Mouse (Mus musculus) neural tube, embryonic 12.5 days (tissue): Measurements from ENCODE around the gene Mrps12. TPM values are rescaled to one million over a fixed set of nuclear protein-coding genes. Genes with fewer than 3 reads are reported as not detected.

Experiments used
- ATAC-seq: fragments of 200-750 bp; cut with Nextera tagmentation; 2 replicates; pipeline ENCODE4 v1.8.0; 2017; ENCODE audit warnings: low read depth, mild to moderate bottlenecking, moderate TSS enrichment, moderate library complexity; ENCODE audit not compliant: low FRiP score
- H3K27ac ChIP-seq: fragments of 300-500 bp; sonication (generic); 2 replicates; pipeline ENCODE4 v1.5.1; 2016
- H3K27me3 ChIP-seq: fragments of 300-500 bp; sonication (generic); replicated peaks from 2 replicates; pipeline ENCODE4 v1.6.1; 2016; ENCODE audit warnings: mild to moderate bottlenecking
- H3K36me3 ChIP-seq: fragments of 300-500 bp; sonication (generic); 2 replicates; pipeline ENCODE4 v1.6.1; 2016; ENCODE audit warnings: mild to moderate bottlenecking
- H3K4me1 ChIP-seq: fragments of 300-500 bp; sonication (generic); 2 replicates; pipeline ENCODE4 v1.6.1; 2016
- H3K4me2 ChIP-seq: fragments of 300-500 bp; sonication (generic); replicated peaks from 2 replicates; pipeline ENCODE4 v1.6.1; 2016; ENCODE audit warnings: mild to moderate bottlenecking
- H3K4me3 ChIP-seq: fragments of 300-500 bp; sonication (generic); 2 replicates; pipeline ENCODE4 v1.5.1; 2016
- H3K9ac ChIP-seq: fragments of 300-500 bp; sonication (generic); 2 replicates; pipeline ENCODE4 v1.6.1; 2016; ENCODE audit warnings: mild to moderate bottlenecking
- H3K9me3 ChIP-seq: fragments of 300-500 bp; sonication (generic); 2 replicates; pipeline ENCODE4 v1.6.1; 2016; ENCODE audit warnings: mild to moderate bottlenecking
- WGBS: fragments of 180-500 bp; shearing (Covaris S2); methylation state at CpG from one replicate; pipeline ENCODE4 v1.1.7; 2016; 5-methylcytosine and 5-hydroxymethylcytosine counted together
- polyA plus RNA-seq: library from polyadenylated mRNA; unstranded; fragments of >200 nt; fragmentation: Nextera tagmentation; extraction: Ambion mirVana; gene quantifications from 2 replicates; pipeline ENCODE4 v1.2.1, GENCODE M21; 2016

Mrps12 gene
- polyA plus RNA-seq, 1 experiment from 2014 or later = 127 TPM

DNA sequence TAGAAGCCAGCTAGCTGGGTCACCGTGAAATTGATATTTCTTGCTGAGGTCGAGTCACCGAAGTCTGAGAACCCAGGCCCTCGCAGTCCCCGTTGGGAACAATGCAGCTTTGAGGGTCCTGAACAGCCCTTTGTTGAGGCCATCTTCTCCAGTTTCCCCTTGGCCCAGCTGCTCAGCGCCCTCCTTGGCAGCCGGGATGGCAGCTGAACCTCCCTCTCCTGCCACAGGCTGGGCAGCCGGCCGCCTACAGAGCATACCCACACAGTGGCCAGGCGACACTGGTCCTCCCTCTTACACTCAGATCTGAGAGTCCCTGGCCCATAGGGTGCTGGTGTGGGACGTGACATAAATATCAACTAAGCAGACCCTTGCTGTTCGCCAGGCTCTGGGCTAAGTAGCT, 32.5 kb upstream of the Mrps12 start:
- H3K27ac ChIP-seq = 0 out of 2 replicates have a peak overlapping the region, but pooled peaks have one; percentile 15
- no peak overlapping the region for H3K4me3 ChIP-seq
- no peak overlapping the region for H3K9ac ChIP-seq
- H3K27me3 ChIP-seq = no peaks in the 10 kb centered on the region
- peaks cover 14% of the 10 kb centered on the region for H3K4me1 ChIP-seq
- WGBS = 51% methylated on average over 12 of the region's 12 CpGs
- no peaks in the 10 kb centered on the region for H3K9me3 ChIP-seq
- no peak overlapping the region for H3K4me2 ChIP-seq
- ATAC-seq = peak; percentile 56; the same call in 1 of the 2 replicates
- peaks cover 18% of the 10 kb centered on the region for H3K36me3 ChIP-seq

DNA sequence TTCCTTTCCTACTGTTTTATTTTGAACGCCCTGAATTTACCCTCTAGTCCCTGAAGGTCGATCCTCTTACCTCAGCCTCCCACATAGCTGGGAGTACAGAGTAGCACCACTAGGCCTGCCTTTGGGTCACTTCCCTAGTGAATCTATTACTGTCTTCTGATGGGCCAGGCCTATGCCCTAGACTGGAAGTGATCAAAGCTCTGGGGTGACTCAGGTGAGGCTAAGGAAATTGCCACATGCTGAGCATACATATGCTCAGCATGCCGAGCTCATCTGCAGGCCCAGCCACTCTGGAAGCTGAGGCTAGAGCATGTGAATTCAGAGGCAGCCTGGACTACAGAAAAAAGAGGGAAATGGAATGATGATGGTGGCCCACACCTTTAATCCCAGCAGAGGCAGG, 31.5 kb upstream of the Mrps12 start:
- no peak for ATAC-seq
- no peaks in the 10 kb centered on the region for H3K27me3 ChIP-seq
- peaks cover 14% of the 10 kb centered on the region for H3K36me3 ChIP-seq
- no peak overlapping the region for H3K9ac ChIP-seq
- 79% methylated on average over 3 of the region's 3 CpGs for WGBS
- no peaks in the 10 kb centered on the region for H3K9me3 ChIP-seq
- H3K4me2 ChIP-seq = no peak overlapping the region
- no peak overlapping the region for H3K27ac ChIP-seq
- peaks cover 18% of the 10 kb centered on the region for H3K4me1 ChIP-seq
- no peak overlapping the region for H3K4me3 ChIP-seq

- Histone ChIP-seq H3K27ac (no peak overlapping the region), H3K4me1 (peaks cover 30% of the 10 kb centered on the region), H3K36me3 (peaks cover 14% of the 10 kb centered on the region), H3K9ac (no peak overlapping the region), H3K27me3 (no peaks in the 10 kb centered on the region), H3K4me3 (no peak overlapping the region), H3K9me3 (no peaks in the 10 kb centered on the region), H3K4me2 (no peak overlapping the region)
- 89% methylated on average over 11 of the region's 11 CpGs for WGBS
- no peak for ATAC-seq
Observed at GRCm38 (mm10) chr7:28771867-28772266, 30.2 kb upstream of the Mrps12 start.

GRCm38 (mm10) chr7:28770309-28770708, 28.7 kb upstream of the Mrps12 start:
- Histone ChIP-seq H3K9ac (no peak overlapping the region), H3K27ac (no peak overlapping the region), H3K36me3 (peaks cover 14% of the 10 kb centered on the region), H3K27me3 (no peaks in the 10 kb centered on the region), H3K9me3 (no peaks in the 10 kb centered on the region), H3K4me1 (peaks cover 36% of the 10 kb centered on the region), H3K4me3 (no peak overlapping the region), H3K4me2 (no peak overlapping the region)
- ATAC-seq = no peak
- 82% methylated on average over 3 of the region's 3 CpGs for WGBS

DNA sequence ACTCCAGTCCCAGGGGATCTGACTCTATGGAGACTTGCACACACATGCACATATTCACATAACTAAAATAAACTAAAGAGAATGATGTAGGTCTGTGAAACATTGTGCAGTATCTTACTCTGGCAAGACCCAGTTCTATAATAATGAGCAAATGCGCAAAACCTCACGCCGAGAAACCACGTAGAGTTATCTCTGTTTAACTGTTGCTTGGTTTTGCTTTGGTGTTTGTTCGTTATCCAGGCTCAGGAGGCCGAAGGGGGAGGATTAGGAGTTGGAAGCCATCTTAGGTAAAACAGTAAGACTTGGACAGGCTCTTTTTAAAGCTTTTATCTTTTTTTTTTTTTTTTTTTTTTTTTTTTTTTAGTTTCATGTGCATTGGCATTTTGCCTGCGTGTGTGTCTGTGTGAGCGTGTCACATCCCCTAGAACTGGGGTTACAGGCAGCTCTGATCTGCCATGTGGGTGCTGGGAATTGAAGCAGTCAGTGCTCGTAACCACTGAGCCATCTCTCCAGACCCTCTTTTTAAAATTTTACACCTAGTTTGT, 27.9 kb upstream of the Mrps12 start:
- no peak for ATAC-seq
- no peaks in the 10 kb centered on the region for H3K9me3 ChIP-seq

GRCm38 (mm10) chr7:28767462-28767965, 25.9 kb upstream of the Mrps12 start, which contains the start of gene Nfkbib:
TSS of gene Nfkbib (minus strand) at chr7:28767512.
- Histone ChIP-seq H3K4me3 (peak within 1 kb of the TSS; percentile 81), H3K36me3 (0 out of 2 replicates have a peak, but pooled peaks cover 5% of the 10 kb centered on the region), H3K9me3 (no peaks in the 10 kb centered on the region), H3K4me2 (peak within 1 kb of the TSS; percentile 73), H3K27ac (no peak within 1 kb of the TSS), H3K4me1 (peaks cover 25% of the 10 kb centered on the region), H3K9ac (peak within 1 kb of the TSS; percentile 67), H3K27me3 (no peaks in the 10 kb centered on the region)
- ATAC-seq = no peak
- 67% methylated on average over 7 of the region's 7 CpGs for WGBS

More for the DNA sequence above, 27.9 kb upstream of the Mrps12 start:
- Histone ChIP-seq H3K9ac (no peak overlapping the region), H3K27me3 (no peaks in the 10 kb centered on the region), H3K4me1 (peaks cover 39% of the 10 kb centered on the region), H3K36me3 (peaks cover 13% of the 10 kb centered on the region), H3K27ac (no peak overlapping the region), H3K4me3 (no peak overlapping the region), H3K4me2 (no peak overlapping the region)
- WGBS = 95% methylated on average over 9 of the region's 9 CpGs

- no peak overlapping the region for H3K27ac ChIP-seq
Observed at GRCm38 (mm10) chr7:28766910-28767309, 25.3 kb upstream of the Mrps12 start.

DNA sequence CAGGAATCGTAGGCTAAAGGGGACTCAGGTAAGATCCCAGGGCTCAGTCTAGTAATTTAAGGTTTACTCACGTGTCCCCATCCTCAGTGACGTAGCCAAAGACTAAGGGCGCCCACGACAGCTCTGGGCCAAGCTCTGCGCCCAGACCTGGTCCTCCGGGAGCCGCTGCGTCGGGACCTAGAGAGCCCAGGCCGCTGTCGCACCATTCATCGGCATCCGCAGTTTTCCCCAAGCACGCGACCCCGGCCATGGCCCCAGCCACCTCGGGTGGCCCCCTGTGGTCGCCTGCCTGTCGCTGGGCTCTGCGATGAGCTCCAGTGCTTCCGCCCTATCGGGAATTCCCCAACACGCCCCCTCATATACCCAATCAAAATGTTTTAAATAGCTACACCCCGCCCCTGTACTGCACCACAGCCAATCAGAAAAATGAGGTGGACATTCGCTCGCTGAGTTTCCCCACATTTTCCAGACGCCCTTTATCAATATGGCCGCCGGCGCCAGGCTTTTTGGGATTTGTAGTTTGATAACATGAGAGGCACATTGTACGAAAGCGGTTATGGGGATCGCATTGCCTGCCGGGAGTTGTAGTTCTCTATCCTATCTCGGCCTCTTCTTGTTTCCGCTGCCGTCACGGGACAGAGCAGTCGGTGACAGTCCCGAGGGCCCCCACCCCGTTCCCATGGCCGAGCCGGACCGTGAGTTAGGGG, 24.7 kb upstream of the Mrps12 start, which contains the start of gene Sirt2:
Gene Sirt2, plus strand, starts transcription at position 563 of the 707 bp plus-strand sequence.
- WGBS = under 1% methylated on average over 45 of the region's 45 CpGs
- Histone ChIP-seq H3K36me3 (peaks cover 11% of the 10 kb centered on the region), H3K9me3 (no peaks in the 10 kb centered on the region), H3K27me3 (no peaks in the 10 kb centered on the region), H3K4me1 (peaks cover 25% of the 10 kb centered on the region), H3K27ac (no peak within 1 kb of the TSS), H3K9ac (peak within 1 kb of the TSS; percentile 67), H3K4me3 (peak within 1 kb of the TSS; percentile 81), H3K4me2 (peak within 1 kb of the TSS; percentile 73)
- ATAC-seq = peak; percentile 99

More at GRCm38 (mm10) chr7:28766910-28767309, 25.3 kb upstream of the Mrps12 start:
- WGBS = 6% methylated on average over 14 of the region's 14 CpGs
- peak overlapping the region; percentile 67 for H3K9ac ChIP-seq
- H3K36me3 ChIP-seq = peaks cover 8% of the 10 kb centered on the region
- H3K4me2 ChIP-seq = peak overlapping the region; percentile 73
- no peaks in the 10 kb centered on the region for H3K9me3 ChIP-seq
- H3K27me3 ChIP-seq = no peaks in the 10 kb centered on the region
- peak; percentile 39 for ATAC-seq
- H3K4me3 ChIP-seq = peak overlapping the region; percentile 81
- H3K4me1 ChIP-seq = peaks cover 25% of the 10 kb centered on the region

DNA sequence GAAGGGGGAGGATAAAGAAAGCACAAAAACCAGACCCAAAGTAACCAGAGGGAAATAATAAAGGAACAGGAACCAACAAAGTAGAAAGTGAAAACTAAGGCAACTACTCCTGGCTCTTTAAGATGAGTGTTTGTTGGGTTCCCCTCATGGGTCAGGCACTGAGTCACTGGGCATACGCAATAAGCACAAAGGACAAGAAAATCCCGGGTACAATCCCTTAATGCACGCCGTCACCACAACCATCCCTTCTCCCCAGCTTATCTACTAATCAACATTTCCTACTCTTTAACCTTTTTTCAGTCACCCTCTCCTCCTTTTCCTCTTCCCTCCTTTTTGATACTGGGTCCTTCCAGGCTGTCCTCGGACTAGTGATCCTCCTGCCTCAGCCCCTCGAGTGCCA, 23.6 kb upstream of the Mrps12 start:
- Histone ChIP-seq H3K27ac (no peak overlapping the region), H3K9me3 (no peaks in the 10 kb centered on the region), H3K36me3 (peaks cover 20% of the 10 kb centered on the region), H3K4me2 (peak overlapping the region; percentile 68), H3K4me3 (no peak overlapping the region), H3K9ac (0 out of 2 replicates have a peak overlapping the region, but pooled peaks have one; percentile 57), H3K27me3 (no peaks in the 10 kb centered on the region), H3K4me1 (peaks cover 25% of the 10 kb centered on the region)
- no peak for ATAC-seq
- WGBS = 89% methylated on average over 6 of the region's 6 CpGs

DNA sequence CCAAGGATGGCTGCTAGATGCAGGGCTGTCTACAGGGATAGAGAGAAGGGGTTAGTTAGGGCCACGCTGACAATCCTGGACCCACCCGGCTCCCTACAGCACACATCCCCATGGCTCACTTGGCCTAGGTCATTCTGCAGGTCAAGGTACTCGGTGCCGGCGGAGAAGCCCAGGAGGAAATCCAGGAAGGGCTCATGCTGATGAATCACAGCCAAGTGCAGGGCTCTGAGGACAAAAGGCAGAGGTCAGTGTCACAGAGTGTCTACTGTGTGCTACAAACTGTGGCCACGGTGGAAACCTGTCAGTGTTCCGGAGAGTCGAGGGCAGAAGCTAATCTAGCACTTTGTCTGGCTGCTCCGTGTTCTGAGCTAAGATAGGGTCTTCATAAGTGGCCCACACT, 20.3 kb upstream of the Mrps12 start:
- H3K27me3 ChIP-seq = no peaks in the 10 kb centered on the region
- H3K9ac ChIP-seq = no peak overlapping the region
- H3K36me3 ChIP-seq = peaks cover 43% of the 10 kb centered on the region

DNA sequence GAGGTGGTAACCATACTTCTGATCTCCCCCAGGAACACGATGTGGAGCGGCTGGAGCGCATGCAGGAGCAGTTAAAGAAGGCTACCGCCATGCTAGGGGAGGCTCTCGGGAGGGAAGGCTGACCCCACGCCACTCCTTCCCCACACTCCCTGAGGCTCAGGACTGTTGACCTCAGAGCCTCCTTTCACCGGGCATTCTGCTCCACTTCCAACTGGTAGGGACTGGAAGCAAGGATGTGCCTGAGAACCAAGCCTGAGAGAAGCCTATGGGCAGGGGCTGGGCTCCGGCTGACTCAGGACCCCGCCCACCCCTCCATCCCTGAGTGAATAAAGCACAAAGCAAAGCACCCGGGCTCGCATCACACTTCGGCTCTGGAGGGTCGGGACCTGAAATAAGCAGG, 17.0 kb upstream of the Mrps12 start:
- Histone ChIP-seq H3K4me2 (no peak overlapping the region), H3K27me3 (peaks cover 8% of the 10 kb centered on the region; the same call in 1 of the 2 replicates), H3K4me1 (peaks cover 7% of the 10 kb centered on the region; the same call in 1 of the 2 replicates), H3K4me3 (no peak overlapping the region), H3K9me3 (no peaks in the 10 kb centered on the region), H3K9ac (no peak overlapping the region), H3K27ac (no peak overlapping the region), H3K36me3 (peaks cover 47% of the 10 kb centered on the region)
- 87% methylated on average over 13 of the region's 13 CpGs for WGBS
- ATAC-seq = no peak

More for the DNA sequence above, 20.3 kb upstream of the Mrps12 start:
- H3K4me3 ChIP-seq = no peak overlapping the region
- H3K4me2 ChIP-seq = no peak overlapping the region
- WGBS = 93% methylated on average over 9 of the region's 9 CpGs
- H3K27ac ChIP-seq = no peak overlapping the region
- no peak for ATAC-seq
- H3K4me1 ChIP-seq = peaks cover 9% of the 10 kb centered on the region
- no peaks in the 10 kb centered on the region for H3K9me3 ChIP-seq

GRCm38 (mm10) chr7:28756079-28756478, 14.5 kb upstream of the Mrps12 start, which contains the start of gene Ccer2:
TSS of gene Ccer2 (plus strand) at chr7:28756174.
- 4% methylated on average over 17 of the region's 17 CpGs for WGBS

More at GRCm38 (mm10) chr7:28756079-28756478, 14.5 kb upstream of the Mrps12 start, which contains the start of gene Ccer2:
- 0 out of 2 replicates have a peak within 1 kb of the TSS, but pooled peaks have one; percentile 22 for H3K9ac ChIP-seq
- H3K9me3 ChIP-seq = no peaks in the 10 kb centered on the region
- peak within 1 kb of the TSS; percentile 44 for H3K4me2 ChIP-seq
- H3K36me3 ChIP-seq = peaks cover 43% of the 10 kb centered on the region
- H3K27me3 ChIP-seq = peaks cover 8% of the 10 kb centered on the region; the same call in 1 of the 2 replicates
- H3K4me1 ChIP-seq = peaks cover 7% of the 10 kb centered on the region; the same call in 1 of the 2 replicates
- H3K4me3 ChIP-seq = 0 out of 2 replicates have a peak within 1 kb of the TSS, but pooled peaks have one; percentile 11
- ATAC-seq = 0 out of 2 replicates have a peak, but pooled peaks have one; percentile 17
- H3K27ac ChIP-seq = no peak within 1 kb of the TSS
